Mouse (Mus musculus) gonadal fat pad, adult 2 months (tissue): ENCODE measurements around the gene Orc5. TPM values are rescaled to one million over a fixed set of nuclear protein-coding genes. Genes with fewer than 3 reads are reported as not detected.

Source experiments
- polyA plus RNA-seq: library from polyadenylated mRNA; depleted of rRNA; stranded (reverse); fragments of >200 nt; gene quantifications from 2 replicates; pipeline ENCODE4 v1.2.3, GENCODE M21; 2012; rRNA removed

Gene Orc5
- polyA plus RNA-seq, 1 experiment, result 3.9 TPM

Other genes with a start within 250 kb of the Orc5 start
- gene Reln, start 205.7 kb downstream of the Orc5 start, polyA plus RNA-seq, result 7.8 and 10.6 TPM in 2 replicates
- 0.05 TPM in 1 of 2 replicates, not detected in the other for gene Lhfpl3, start 195.6 kb upstream of the Orc5 start, polyA plus RNA-seq